Mouse (Mus musculus): ENCODE data around the gene D430042O09Rik. TPM values are rescaled to one million over a fixed set of nuclear protein-coding genes. Genes with fewer than 3 reads are reported as not detected.

Gene D430042O09Rik
- total RNA-seq, 2 experiments from 2014 or later = 29.2 to 35.2 TPM

Other genes starting within 250 kb of the D430042O09Rik start
- 10 to 100 TPM; 12.1 to 13.4 TPM for gene Nsmce1, start 216.3 kb upstream of the D430042O09Rik start, total RNA-seq (2021)
- gene Il4ra, start 155.8 kb upstream of the D430042O09Rik start, total RNA-seq (2021) = 1 to 10 TPM; 9.0 to 9.2 TPM
- 1 to 10 TPM; 1.2 to 1.5 TPM for gene Il21r, start 104.5 kb upstream of the D430042O09Rik start, total RNA-seq (2021)
- 100 to 1,000 TPM in 1 of 2 experiments, 10 to 100 TPM in 1; 97.5 to 101 TPM for gene Gtf3c1, start 108 bp upstream of the D430042O09Rik start, total RNA-seq (2021)